Mouse (Mus musculus): ENCODE measurements around the gene Olfr1290.

Gene Olfr1290

DNA sequence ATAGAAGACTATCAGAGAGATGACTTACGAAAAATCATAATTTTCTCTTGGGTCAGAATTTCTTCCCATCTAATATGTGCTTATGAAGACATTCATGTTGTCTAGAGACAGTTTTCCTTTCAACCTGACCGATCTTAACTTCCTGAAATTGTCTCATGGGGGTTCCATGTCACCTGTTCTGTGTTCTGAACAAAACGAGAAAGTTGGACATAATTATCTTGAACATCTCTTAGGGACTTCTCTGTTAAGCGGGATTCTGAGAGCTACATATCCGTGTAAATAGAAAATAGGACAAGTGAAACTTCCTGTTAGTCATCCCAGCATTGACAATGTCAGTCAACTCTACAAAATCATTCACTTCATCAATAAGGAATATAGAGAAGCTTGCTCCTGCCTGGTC, at the start of gene Olfr1290:
Olfr1290 (minus strand) TSS at position 101 of the 400 bp plus-strand sequence.
- no peak for DNase-seq

DNA sequence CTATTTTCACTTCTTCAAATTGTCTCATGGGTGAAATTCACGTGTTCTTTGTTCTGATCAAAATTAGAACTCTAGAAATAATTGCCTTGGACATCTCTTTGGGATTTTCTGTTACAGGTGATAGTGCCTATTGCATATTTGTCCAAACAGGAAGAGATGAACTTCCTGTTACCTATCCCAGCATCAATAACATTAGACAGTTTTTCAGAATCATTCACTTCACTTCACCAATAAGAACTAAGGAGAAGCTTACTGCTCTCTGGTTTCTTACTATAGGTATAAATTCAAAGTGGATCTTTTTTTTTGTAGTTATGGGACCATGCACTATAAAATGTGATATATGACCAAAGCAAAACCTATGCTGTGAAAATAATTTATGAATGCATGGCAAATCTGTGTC, 46.6 kb upstream of the Olfr1290 start, which contains the start of gene Olfr1294:
Olfr1294 (minus strand) TSS at position 101 of the 400 bp plus-strand sequence.
- no peak for DNase-seq

- DNase-seq = no peak
These were observed 31.3 kb upstream of the Olfr1290 start, which contains the start of gene Olfr1293-ps for GRCm38 (mm10) chr2:111524903-111525302. Olfr1293-ps (plus strand) TSS chr2:111525203.

- DNase-seq = no peak
These were observed 23.8 kb upstream of the Olfr1290 start for GRCm38 (mm10) chr2:111517451-111517850.

- DNase-seq = no peak
These were observed 3.3 kb upstream of the Olfr1290 start, which contains the start of gene Olfr1291-ps1 for GRCm38 (mm10) chr2:111496880-111497279. Olfr1291-ps1 (plus strand) TSS chr2:111497180.

DNA sequence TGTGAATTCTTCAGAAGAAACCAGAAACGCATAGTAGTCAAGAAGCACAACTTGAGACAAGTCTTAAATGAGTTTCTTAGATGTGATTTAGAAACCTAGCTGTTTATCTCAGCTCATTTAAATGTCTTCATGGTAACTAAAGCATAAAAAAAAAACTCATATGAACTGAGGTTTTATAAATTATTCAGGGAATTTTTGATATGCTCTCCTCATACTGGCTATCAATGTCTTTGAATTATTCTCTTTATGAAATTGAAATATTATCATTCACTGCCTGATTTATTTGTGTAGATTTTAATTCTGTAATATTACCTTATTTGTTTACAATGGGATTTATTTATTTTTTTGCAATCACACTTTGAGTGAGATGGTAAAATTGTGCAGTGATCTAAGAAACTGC, 13.1 kb downstream of the Olfr1290 start, which contains the start of gene Olfr1289:
Olfr1289 (plus strand) TSS at position 301 of the 400 bp plus-strand sequence.
- no peak for DNase-seq

- DNase-seq = no peak
These were observed 19.8 kb downstream of the Olfr1290 start, which contains the start of gene Olfr1288 for GRCm38 (mm10) chr2:111473801-111474200. Olfr1288 (plus strand) TSS chr2:111474101.

GRCm38 (mm10) chr2:111448842-111449241, 44.8 kb downstream of the Olfr1290 start, which contains the start of gene Olfr1287:
Olfr1287 (plus strand) TSS chr2:111449142.
- no peak for DNase-seq

Measured in lung, postnatal 4 days (tissue).